Mouse (Mus musculus) adrenal gland (tissue): ENCODE results near the gene Rere.
"Not testable (repeated sequence)": the region's sequence is repeated elsewhere in the genome, so short reads cannot be mapped to it uniquely, and the experiment has no call there.

Source experiments
- intact Hi-C: fragments of 180-260 bp; cut with DNase I; formaldehyde crosslinking; loops from one replicate; pipeline ENCODE4 v1.15.1; 2025

Rere gene

GRCm38 (mm10) chr4:150250549-150251422 lies 30.7 kb upstream of the Rere start:
- intact Hi-C loops = no loop called here

- intact Hi-C loops = no loop called here
Measured at GRCm38 (mm10) chr4:150254416-150254815, 27.0 kb upstream of the Rere start.

- intact Hi-C loops = loop anchor here (5.0 kb wide), 2 partner anchors 87 to 212 kb away; no protein-coding TSS in a partner anchor
Measured at GRCm38 (mm10) chr4:150255181-150255580, 26.3 kb upstream of the Rere start.

- intact Hi-C loops = loop anchor here (5.0 kb wide), 2 partner anchors 85 to 210 kb away; no protein-coding TSS in a partner anchor
Measured at GRCm38 (mm10) chr4:150257252-150258204, 23.9 kb upstream of the Rere start.

- intact Hi-C loops = loop anchor here (5.0 kb wide), 2 partner anchors 84 to 209 kb away; no protein-coding TSS in a partner anchor
Measured at GRCm38 (mm10) chr4:150258388-150258787, 23.1 kb upstream of the Rere start.

GRCm38 (mm10) chr4:150259577-150259976 lies 21.9 kb upstream of the Rere start:
- intact Hi-C loops = loop anchor here (5.0 kb wide), 2 partner anchors 83 to 208 kb away; no protein-coding TSS in a partner anchor

GRCm38 (mm10) chr4:150260111-150260510 lies 21.3 kb upstream of the Rere start:
- intact Hi-C loops = no loop called here

- intact Hi-C loops = no loop called here
Measured at GRCm38 (mm10) chr4:150260745-150261144, 20.7 kb upstream of the Rere start.

- intact Hi-C loops = no loop called here
Measured at GRCm38 (mm10) chr4:150262301-150262700, 19.1 kb upstream of the Rere start.

GRCm38 (mm10) chr4:150264903-150265302 lies 16.5 kb upstream of the Rere start:
- intact Hi-C loops = no loop called here

GRCm38 (mm10) chr4:150265471-150265870 lies 16.0 kb upstream of the Rere start:
- intact Hi-C loops = no loop called here

- intact Hi-C loops = no loop called here
Measured at GRCm38 (mm10) chr4:150266655-150267223, 14.7 kb upstream of the Rere start.

- intact Hi-C loops = no loop called here
Measured at GRCm38 (mm10) chr4:150268674-150269653, 12.5 kb upstream of the Rere start.

GRCm38 (mm10) chr4:150269679-150270078 lies 11.8 kb upstream of the Rere start:
- intact Hi-C loops = no loop called here

GRCm38 (mm10) chr4:150270718-150271117 lies 10.7 kb upstream of the Rere start:
- intact Hi-C loops = not testable (repeated sequence)

- intact Hi-C loops = no loop called here
Measured at GRCm38 (mm10) chr4:150272725-150273124, 8.7 kb upstream of the Rere start.

GRCm38 (mm10) chr4:150275531-150275930 lies 5.9 kb upstream of the Rere start:
- intact Hi-C loops = no loop called here

GRCm38 (mm10) chr4:150279336-150279735 lies 2.1 kb upstream of the Rere start:
- intact Hi-C loops = not testable (repeated sequence)

GRCm38 (mm10) chr4:150280002-150280401 lies 1.4 kb upstream of the Rere start:
- intact Hi-C loops = no loop called here

GRCm38 (mm10) chr4:150280459-150280858 lies 987 bp upstream of the Rere start:
- intact Hi-C loops = no loop called here
